Mouse (Mus musculus): ENCODE measurements at regions not wholly inside any gene's neighbourhood (a gene's known extent, or its start where the extent isn't known, plus 50 kb on each side); places are given as distances from the start of the nearest gene placed in this dataset.

DNA sequence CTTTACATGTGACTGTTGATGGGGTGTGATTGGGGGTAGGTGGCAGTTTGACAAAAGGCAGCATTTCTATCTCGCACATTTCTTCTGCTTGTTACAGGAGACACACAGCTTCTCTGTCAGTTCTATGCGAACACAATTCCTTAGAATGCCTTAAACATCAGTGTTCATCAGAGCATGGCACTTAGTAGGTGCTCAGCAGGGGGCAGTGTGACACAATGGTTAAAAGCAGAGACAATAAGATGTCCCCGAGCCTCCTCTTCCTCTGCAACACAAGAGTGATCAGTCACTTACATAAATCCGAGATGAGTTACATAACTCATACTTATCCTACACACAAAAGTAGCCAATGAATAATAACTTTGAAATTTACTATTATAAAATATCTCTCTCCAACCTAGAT is 688.1 kb downstream of the Gm826 start:
- peak in 1 of 2 experiments; percentile 2 for DNase-seq (ENCODE audit: low spot score in 2 of 2)

DNA sequence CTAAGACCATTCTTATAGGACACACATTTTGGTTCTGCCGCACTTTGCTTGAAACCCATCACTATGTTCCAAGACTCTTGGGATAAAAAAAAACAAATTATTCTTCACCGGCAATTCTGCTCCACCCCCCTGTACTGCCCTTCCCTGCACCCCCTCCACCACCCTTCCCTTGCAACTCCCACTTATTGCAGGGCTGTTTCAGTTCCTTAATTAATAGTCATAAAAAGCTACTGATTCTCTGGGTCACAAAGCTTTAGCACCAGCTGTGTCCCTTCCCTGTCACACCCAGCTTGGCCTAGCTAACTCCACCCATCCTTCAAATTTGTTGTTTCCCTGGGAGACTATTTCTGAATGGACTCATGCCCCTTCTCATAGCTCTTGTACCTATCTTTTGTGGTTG is 687.4 kb downstream of the Gm826 start:
- DNase-seq (ENCODE audit: low spot score in 2 of 2) = no peak

DNA sequence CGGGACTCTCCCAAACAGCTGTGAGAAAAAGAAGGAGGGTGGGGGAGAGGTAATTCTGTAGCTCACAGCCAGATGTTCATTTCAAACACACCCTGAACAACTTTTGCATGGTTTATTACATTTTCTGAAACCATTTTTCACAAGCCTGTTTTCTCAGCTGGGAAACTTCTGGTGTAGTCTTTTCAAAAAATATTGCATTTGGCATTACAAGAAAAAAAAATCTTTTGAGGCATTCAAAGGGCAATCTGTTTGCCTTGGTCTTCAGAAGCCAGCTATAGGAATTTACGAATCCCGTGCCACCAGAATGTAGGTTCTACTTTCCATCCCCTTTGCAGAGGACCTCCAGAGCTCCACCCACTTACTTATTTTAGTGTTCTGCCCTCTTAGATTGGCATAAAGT is 681.7 kb downstream of the Gm826 start:
- DNase-seq (ENCODE audit: low spot score in 2 of 2) = no peak

DNA sequence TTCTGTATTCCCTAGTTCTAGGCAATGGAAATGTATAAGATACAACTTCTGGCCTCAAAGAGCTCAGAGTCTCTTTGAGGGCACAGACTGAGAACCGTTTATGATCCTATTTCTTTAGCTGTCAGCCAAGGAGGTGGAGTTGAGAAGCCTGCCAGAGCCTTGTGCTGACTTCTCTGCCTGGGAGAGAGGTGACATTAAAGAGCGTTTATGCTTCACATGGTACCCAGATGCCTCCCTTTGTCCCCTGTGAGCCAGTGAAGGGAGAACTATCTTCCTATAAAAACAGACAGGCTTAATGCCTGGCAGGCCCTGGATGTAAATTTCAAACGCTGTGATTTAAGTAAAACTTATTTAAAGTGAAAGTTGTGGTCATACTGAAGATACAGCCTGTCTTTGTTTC is 657.1 kb downstream of the Gm826 start:
- no peak for DNase-seq (ENCODE audit: low spot score in 2 of 2)

DNA sequence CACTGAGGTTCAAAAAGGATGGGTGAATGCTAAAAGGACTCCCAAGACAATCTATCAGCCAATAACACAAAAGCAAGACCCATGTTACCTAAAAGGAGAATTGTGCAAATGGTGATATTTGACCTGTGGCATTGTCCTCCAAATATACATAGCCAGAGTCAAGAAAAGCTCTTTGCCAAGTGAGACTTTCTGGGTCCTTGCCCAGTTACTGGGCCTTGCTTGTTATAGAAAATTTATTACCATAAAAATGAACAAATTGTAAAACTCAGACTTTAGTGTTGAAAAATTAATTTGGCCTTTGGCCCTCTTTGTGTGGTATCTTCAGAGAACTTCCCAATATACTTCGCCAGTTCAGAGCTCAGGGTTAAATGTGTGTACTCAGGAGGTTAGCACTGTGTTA is 653.3 kb downstream of the Gm826 start:
- no peak for DNase-seq (ENCODE audit: low spot score in 2 of 2)

DNA sequence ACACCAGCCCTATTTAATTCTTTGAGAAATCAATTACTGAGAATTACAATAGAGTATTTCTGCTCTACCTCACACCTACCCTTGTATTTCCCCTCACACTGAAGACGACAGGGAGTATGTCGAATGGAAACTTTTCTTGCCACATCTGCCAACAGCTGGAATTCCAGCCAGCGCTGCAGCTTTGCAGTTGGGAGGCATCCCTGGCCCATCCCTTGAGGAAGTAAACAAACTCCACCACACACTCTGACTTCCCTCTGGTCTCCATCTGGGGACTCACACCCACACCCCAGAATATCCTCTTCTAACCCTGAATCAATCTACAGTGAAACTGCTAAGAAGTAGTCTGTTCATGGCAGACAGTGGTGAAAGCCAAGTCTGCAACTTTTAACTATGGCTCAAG is 630.9 kb downstream of the Gm826 start:
- no peak for DNase-seq (ENCODE audit: low spot score in 2 of 2)

DNA sequence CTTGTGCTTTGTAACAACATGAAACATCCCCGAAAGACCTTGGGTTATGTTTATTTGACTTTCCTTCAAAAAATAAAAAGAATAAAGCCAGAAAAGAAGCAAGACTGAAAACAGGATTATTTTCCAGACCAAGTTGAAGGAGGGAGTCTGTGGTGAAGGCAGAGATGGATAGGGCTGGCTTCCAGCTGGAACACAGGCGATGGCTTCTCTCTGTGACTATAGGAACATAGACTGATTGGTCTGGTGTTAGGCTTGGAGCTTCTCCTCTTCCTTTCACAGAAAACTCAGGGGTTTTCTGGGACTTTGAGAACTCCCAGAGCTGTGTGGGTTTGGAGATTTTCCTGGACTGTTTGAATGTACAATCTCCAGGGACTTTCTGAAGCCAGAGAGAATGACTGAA is 625.8 kb downstream of the Gm826 start:
- no peak for DNase-seq (ENCODE audit: low spot score in 2 of 2)

DNA sequence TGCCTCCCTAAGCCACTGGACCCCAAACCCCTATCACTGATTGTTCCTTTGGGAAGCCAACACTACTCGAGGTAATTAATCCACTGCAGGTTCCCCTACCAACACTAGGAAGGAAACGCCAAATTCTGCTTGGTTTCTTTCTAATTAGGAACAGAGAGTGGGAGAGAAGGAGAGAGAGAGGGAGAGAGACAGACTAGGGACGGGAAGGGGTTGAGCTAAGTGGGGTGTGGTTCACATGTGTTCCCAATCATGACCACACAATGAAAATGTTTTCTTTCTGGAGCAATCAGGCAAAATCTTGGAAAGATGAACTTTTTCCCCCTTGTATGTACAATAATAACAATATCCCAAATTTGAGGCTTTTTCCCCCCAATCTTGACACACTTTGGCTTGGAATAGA is 619.3 kb downstream of the Gm826 start:
- DNase-seq (ENCODE audit: low spot score in 2 of 2) = no peak

DNA sequence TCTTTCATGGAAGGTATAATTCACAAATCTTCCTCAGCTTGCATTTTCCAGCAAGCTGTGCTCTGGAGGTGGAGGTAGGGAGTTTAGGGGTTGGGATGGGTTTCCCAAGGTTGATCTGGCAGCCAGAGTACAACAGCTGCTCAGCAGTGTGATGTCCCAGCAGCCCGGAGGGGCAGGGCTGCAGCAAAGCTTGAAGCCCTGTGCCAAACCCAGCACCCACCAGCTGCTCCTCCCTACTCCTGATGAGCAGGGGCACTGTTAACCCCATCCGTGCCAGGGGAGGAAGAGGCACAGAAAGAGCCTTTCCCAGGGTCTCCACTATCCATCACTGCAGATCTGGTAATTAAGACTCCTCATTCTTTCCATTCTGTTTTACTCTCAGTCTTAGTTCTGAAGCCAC is 615.2 kb downstream of the Gm826 start:
- DNase-seq (ENCODE audit: low spot score in 2 of 2) = no peak

DNA sequence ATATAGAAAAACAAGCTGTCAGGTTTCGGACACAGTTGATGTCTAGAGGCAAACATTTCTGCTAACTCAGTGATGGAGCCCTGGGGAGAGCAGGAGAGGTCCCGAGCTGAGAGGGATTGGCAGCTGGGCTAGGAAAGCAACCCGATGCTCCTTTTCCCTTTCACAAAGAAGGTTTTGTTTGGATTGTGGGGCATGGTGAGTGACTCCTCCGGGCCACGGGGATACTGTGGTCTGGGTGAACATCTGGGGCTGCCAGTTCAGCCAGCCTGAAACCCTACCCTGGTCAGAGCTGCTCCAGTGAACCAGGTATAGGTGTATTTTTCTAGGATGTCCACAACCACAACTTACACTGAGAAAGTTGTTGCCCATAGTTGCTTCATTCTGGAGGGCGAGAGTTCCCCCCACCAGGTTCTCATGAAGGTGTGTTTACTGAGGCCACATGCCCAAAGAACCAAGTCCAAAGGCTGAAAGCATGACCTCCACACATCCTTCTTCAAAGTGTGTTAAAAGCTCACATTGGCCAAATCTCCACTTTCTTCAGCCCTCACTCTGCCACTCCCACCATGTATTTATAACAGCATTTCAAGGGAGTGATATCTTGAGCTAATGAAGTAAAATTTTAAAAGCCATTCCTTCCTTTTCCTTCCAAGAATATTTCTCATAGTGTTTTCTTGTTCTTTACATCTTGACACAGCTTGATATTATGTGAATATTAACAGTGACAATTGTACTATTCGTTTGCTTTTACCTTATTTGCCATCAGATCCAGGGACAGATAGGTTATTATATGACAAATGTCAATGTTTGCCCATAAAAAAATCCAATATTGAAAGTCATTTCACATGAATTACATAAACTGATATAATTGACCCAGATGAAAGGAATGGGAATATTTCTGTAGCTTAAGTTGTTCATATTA is 608.5 kb downstream of the Gm826 start:
- no peak for DNase-seq (ENCODE audit: low spot score in 2 of 2)

DNA sequence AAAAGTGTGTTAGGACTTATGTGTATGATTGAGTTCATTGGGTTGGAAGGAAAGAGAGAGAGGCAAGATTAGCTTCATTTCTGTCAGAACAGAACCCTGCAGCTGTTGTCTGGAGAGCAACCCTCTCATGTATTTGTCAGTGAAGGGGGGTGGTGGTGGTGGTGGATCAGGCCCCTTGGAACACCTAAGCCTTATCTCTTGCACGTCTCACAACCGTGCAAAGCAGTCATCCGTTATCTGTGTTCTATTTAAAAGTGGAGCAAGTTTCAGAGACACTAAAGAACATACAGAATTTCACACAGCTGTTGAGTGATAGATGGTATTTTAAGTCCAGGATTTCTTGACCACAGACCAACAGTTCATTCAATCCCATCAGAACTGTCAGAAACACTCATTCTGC is 604.7 kb downstream of the Gm826 start:
- DNase-seq (ENCODE audit: low spot score in 2 of 2) = no peak

DNA sequence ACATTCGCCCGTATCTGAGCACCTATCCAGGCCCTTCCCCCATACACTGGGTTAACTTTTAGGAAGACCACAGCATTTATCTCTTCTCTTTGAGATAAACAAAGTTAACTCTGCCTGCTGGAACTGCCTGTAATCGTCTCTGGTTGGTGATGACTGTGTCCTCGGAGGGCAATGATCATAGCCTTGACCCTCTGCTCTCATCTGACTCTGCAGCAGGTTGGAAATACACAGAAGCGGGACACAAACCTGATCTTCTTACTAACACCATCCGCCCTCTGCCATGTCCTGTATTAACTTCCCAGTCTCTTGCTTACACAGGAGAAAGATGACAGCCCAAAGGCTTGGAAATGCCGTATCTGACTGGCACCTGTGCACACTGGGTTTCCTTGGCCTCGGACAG is 603.7 kb downstream of the Gm826 start:
- DNase-seq (ENCODE audit: low spot score in 2 of 2) = no peak

DNA sequence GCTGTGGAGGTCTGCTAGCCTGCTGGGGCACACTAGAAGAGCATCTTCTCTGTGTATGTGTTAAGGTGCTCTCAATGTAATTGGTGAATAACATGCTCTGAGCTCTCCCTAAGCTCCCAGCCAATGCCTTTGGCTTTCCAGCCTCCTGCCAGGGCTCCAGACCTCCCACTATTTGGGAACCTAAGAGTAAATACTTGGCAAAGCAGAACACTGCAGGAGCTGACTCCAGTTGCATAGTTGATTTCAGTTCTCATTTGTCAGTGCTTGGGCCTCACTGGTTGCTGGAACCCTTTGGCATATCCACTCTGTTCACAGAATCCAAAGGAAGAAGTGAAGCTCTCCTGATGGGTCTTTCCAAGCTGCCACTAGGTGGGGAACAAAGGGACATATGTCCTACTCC is 602.7 kb downstream of the Gm826 start:
- no peak for DNase-seq (ENCODE audit: low spot score in 2 of 2)

DNA sequence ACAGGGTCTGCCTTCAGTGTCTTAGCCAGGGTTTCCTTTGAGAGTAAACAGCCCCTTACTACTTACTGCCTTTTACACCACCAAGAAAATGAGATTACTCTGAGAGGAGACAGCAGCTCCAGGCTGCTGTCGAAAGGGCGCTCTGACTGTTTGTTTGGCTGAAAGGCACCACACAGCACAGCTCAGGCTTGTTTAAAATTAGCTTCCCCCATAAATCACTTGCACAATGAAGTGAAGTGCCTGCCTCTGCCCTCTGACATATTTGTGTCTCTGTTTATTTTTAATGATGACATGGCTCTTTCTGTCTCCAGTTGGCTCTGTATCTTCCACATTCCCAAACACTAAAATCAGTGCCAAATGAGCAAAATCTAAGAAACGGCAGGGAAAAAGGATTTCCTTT is 601.5 kb downstream of the Gm826 start:
- no peak for DNase-seq (ENCODE audit: low spot score in 2 of 2)

DNA sequence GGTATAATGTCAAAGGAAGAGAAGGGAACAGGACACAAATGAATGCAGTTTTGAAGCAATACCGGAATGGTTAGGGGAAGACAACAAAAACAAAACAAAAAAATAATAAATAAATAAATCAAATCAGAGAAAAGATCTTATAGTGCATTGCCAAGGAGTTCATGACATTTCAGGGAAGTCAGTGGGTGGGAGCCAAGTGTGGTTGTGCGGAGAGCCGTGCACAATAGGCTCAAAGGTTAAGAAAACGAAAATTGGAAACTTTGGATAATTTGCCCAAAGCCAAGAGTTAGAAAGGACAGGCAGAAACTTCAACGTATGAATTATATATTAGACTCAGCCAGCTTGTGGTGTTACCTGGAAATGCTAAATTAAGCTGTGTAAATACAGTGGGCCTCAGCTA is 599.4 kb downstream of the Gm826 start:
- DNase-seq (ENCODE audit: low spot score in 2 of 2) = no peak

DNA sequence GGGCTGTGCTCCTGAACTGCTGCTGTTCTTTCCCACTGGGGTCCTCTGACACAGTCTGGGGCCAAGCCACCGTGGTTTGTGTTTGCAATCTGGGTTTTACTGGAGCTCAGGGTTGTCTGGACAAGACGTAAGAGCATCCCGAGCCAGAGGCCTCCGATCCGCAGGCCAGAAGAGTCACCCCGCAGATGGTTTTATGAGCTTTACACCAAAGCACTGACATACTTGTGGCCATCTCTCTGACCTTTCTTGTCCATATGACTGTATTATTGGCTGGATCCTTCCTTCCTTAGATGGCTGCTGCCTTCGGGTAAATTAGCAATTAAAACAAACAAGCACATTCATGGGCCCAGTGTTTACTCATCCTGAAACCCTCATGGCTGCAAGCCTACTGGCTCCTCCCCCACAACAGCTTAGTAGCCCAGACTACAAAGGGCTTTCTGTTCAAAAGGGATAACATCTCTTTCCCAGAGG is 578.4 kb downstream of the Gm826 start:
- peak; percentile 3 to 11 for DNase-seq (ENCODE audit: low spot score in 2 of 2)

DNA sequence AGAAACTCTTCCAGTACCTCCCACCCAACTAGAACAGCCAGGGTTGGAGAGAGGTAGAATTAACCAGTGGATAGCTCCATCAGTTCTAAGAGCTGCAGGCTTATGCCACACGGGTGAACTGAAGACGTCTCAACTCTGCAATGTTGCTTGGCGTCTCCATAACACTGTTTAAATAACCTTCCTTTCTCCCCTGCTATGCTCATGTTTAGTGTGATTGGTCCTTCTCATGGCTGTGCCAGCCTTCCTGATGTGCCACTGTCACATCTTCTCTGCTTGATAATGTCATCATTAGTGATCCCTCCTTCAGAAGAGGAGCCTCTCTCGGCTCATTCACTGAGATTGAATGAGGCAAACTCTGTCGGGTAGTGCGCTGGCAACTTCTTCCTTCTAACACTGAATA is 573.2 kb downstream of the Gm826 start:
- DNase-seq (ENCODE audit: low spot score in 2 of 2) = no peak

DNA sequence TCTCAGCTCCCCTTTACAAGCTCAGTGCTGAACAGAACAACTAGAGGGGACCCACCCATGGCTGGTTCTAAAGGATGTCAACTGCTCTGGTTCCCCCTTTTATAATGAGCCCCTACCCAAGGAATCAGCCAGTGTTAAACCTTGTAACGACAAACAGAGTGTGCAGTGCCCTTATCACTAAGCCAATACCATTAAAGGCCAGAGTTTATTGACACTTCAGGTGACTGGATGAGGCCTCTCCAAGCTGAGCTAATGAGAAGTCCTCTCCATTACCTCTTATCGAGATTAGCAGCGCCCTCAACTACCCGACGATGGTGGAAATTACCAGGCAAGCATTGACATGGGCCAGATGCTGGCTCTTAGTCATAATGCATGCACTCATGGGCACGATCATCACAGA is 570.8 kb downstream of the Gm826 start:
- DNase-seq (ENCODE audit: low spot score in 2 of 2) = no peak
